In genomic region chr1:191819026-191819425, GRCm38 (mm10) we compare ENCODE assay signal across 26 mouse cellular contexts.
"Had no signal": no experiment of that assay in that cellular context is flagged by ENCODE, and none has a peak within 500 bp of the region (broad histone marks: within the 10 kb centered on the region; RNA-seq: fewer than 3 reads in every experiment).

No protein-coding gene starts in this region.

- DNase-seq: gastrocnemius, adult 2 months; gastrocnemius, postnatal 14 days; gastrocnemius, postnatal 36 days; heart, adult 2 months; heart, postnatal 14 days; heart, postnatal 36 days; kidney, adult 18-20 months; kidney, adult 8-10 months; kidney, postnatal 14 days; kidney, postnatal 36 days; layer of hippocampus, adult 9-11 months; layer of hippocampus, postnatal 36 days; left cerebral cortex, postnatal 4 days had no signal

- H3K27ac ChIP-seq: gastrocnemius, adult 2 months; heart, adult 2 months; heart, embryonic 13.5 days; heart, embryonic 15.5 days; hindbrain, embryonic 13.5 days; hindbrain, embryonic 15.5 days; hindbrain, postnatal 0 days; intestine, embryonic 15.5 days; kidney, embryonic 15.5 days; kidney, postnatal 0 days; limb, embryonic 13.5 days; limb, embryonic 15.5 days had no signal

- H3K36me3 ChIP-seq: hindbrain, embryonic 13.5 days; hindbrain, embryonic 15.5 days; intestine, embryonic 15.5 days had no signal

- ATAC-seq: hindbrain, postnatal 0 days; inflammation-experienced regulatory T-cells, adult 6 months; intestine, embryonic 15.5 days; intestine, postnatal 0 days had no signal

- H3K9me3 ChIP-seq: heart, embryonic 13.5 days; heart, embryonic 15.5 days; hindbrain, embryonic 13.5 days; hindbrain, embryonic 15.5 days; intestine, embryonic 15.5 days; kidney, embryonic 15.5 days; limb, embryonic 13.5 days; limb, embryonic 15.5 days had no signal

- H3K27me3 ChIP-seq: heart, embryonic 13.5 days; heart, embryonic 15.5 days; hindbrain, embryonic 13.5 days; hindbrain, embryonic 15.5 days; intestine, embryonic 15.5 days; kidney, embryonic 15.5 days; limb, embryonic 13.5 days; limb, embryonic 15.5 days had no signal

- H3K4me2 ChIP-seq: heart, embryonic 11.5 days; heart, embryonic 13.5 days; heart, embryonic 15.5 days; hindbrain, embryonic 13.5 days; hindbrain, embryonic 15.5 days; intestine, embryonic 15.5 days; kidney, embryonic 15.5 days; limb, embryonic 13.5 days; limb, embryonic 15.5 days had no signal

- H3K4me3 ChIP-seq: gastrocnemius, adult 2 months; heart, adult 2 months; heart, embryonic 13.5 days; heart, embryonic 15.5 days; hindbrain, embryonic 13.5 days; hindbrain, embryonic 15.5 days; intestine, embryonic 15.5 days; kidney, embryonic 15.5 days; limb, embryonic 13.5 days; limb, embryonic 15.5 days had no signal

- H3K9ac ChIP-seq: heart, embryonic 13.5 days; heart, embryonic 15.5 days; hindbrain, embryonic 13.5 days; hindbrain, embryonic 15.5 days; intestine, embryonic 15.5 days; kidney, embryonic 15.5 days; limb, embryonic 13.5 days; limb, embryonic 15.5 days had no signal
